Mouse (Mus musculus): ENCODE measurements around the gene Prdm16. TPM values are rescaled to one million over a fixed set of nuclear protein-coding genes. Genes with fewer than 3 reads are reported as not detected.

The Prdm16 gene
- total and polyA plus RNA-seq, 3 experiments: not detected

GRCm38 (mm10) chr4:154355408-154355807 lies 281.3 kb downstream of the Prdm16 start:
- no peaks in the 10 kb centered on the region for H3K27me3 ChIP-seq (replicated peaks)
- H3K36me3 ChIP-seq (replicated peaks in 1 of 2; ENCODE audit: control insufficient read depth in 1 of 2, insufficient read depth in 1 of 2, low read length in 1 of 2): no peaks in the 10 kb centered on the region
- in situ Hi-C loops (cut with MboI; ENCODE audit: low pct_ligation_motif_present, low pct_unique_long_range_greater_than_20kb, low sequenced_read_pairs): no loop called here
- no peak overlapping the region for H3K27ac ChIP-seq (ENCODE audit: insufficient read depth, low read depth)
- H3K9ac ChIP-seq (ENCODE audit: insufficient read depth, low read depth): no peak overlapping the region
- peaks cover 86% of the 10 kb centered on the region for H3K9me3 ChIP-seq (replicated peaks; ENCODE audit: low read length)
- H3K4me3 ChIP-seq (replicated peaks in 1 of 3; ENCODE audit: low read depth in 2 of 3, low read length in 2 of 3, poor library complexity in 1 of 3): no peak overlapping the region
- no peaks in the 10 kb centered on the region for H3K79me2 ChIP-seq (replicated peaks; ENCODE audit: control insufficient read depth, extremely low read depth, insufficient read depth, poor library complexity, severe bottlenecking)
- no peak overlapping the region for H3K4me2 ChIP-seq (ENCODE audit: insufficient read depth, low read depth, poor library complexity, severe bottlenecking)
- no peaks in the 10 kb centered on the region for H3K4me1 ChIP-seq (ENCODE audit: control insufficient read depth in 1 of 2, insufficient read depth in 2 of 2)
- TF ChIP-seq TBP (conservative IDR thresholded peaks at IDR 0.05; ENCODE audit: low read depth, low read length) (no peak), E2F4 (IDR thresholded peaks at IDR 0.05; ENCODE audit: insufficient replicate concordance, low read depth, low read length) (no peak), HCFC1 (IDR thresholded peaks at IDR 0.05; ENCODE audit: low read depth, low read length) (no peak), CTCF (conservative IDR thresholded peaks at IDR 0.05 in 1 of 2, IDR thresholded peaks at IDR 0.05 in 1 of 2; ENCODE audit: low read depth in 2 of 2, low read length in 2 of 2) (no peak)
- dilution Hi-C loops (cut with MboI; ENCODE audit: extremely low pct_ligation_motif_present, extremely low pct_unique_long_range_greater_than_20kb, low sequenced_read_pairs): no loop called here
- DNase-seq (ENCODE audit: extremely low read depth): no peak

- no peak for DNase-seq (ENCODE audit: extremely low read depth)
- H3K79me2 ChIP-seq (replicated peaks; ENCODE audit: control insufficient read depth, extremely low read depth, insufficient read depth, poor library complexity, severe bottlenecking): no peaks in the 10 kb centered on the region
- in situ Hi-C loops (cut with MboI; ENCODE audit: low pct_ligation_motif_present, low pct_unique_long_range_greater_than_20kb, low sequenced_read_pairs): no loop called here
- no peaks in the 10 kb centered on the region for H3K36me3 ChIP-seq (replicated peaks in 1 of 2; ENCODE audit: control insufficient read depth in 1 of 2, insufficient read depth in 1 of 2, low read length in 1 of 2)
- H3K27me3 ChIP-seq (replicated peaks): no peaks in the 10 kb centered on the region
- H3K4me1 ChIP-seq (ENCODE audit: control insufficient read depth in 1 of 2, insufficient read depth in 2 of 2): no peaks in the 10 kb centered on the region
- no peak overlapping the region for H3K9ac ChIP-seq (ENCODE audit: insufficient read depth, low read depth)
- no peak overlapping the region for H3K4me2 ChIP-seq (ENCODE audit: insufficient read depth, low read depth, poor library complexity, severe bottlenecking)
- dilution Hi-C loops (cut with MboI; ENCODE audit: extremely low pct_ligation_motif_present, extremely low pct_unique_long_range_greater_than_20kb, low sequenced_read_pairs): no loop called here
- H3K27ac ChIP-seq (ENCODE audit: insufficient read depth, low read depth): no peak overlapping the region
- H3K4me3 ChIP-seq (replicated peaks in 1 of 3; ENCODE audit: low read depth in 2 of 3, low read length in 2 of 3, poor library complexity in 1 of 3): no peak overlapping the region
- peaks cover 84% of the 10 kb centered on the region for H3K9me3 ChIP-seq (replicated peaks; ENCODE audit: low read length)
- TF ChIP-seq SIN3A (IDR thresholded peaks at IDR 0.05; ENCODE audit: low read length) (no peak), POLR2AphosphoS2 (IDR thresholded peaks at IDR 0.05; ENCODE audit: low read depth, low read length) (no peak), MEF2A (IDR thresholded peaks at IDR 0.05; ENCODE audit: borderline replicate concordance, low read depth, low read length) (no peak), KAT2A (IDR thresholded peaks at IDR 0.05; ENCODE audit: insufficient replicate concordance, low read length) (no peak), E2F4 (IDR thresholded peaks at IDR 0.05; ENCODE audit: insufficient replicate concordance, low read depth, low read length) (no peak), RCOR1 (conservative IDR thresholded peaks at IDR 0.05; ENCODE audit: low read depth, low read length) (no peak), PAX5 (IDR thresholded peaks at IDR 0.05; ENCODE audit: low read length) (no peak), USF1 (IDR thresholded peaks at IDR 0.05; ENCODE audit: low read depth, low read length) (no peak), NELFE (IDR thresholded peaks at IDR 0.05; ENCODE audit: low read depth, low read length) (no peak), MXI1 (IDR thresholded peaks at IDR 0.05; ENCODE audit: low read depth, low read length) (no peak), MAFK (IDR thresholded peaks at IDR 0.05; ENCODE audit: insufficient replicate concordance, low read length) (no peak), MAX (IDR thresholded peaks at IDR 0.05; ENCODE audit: low read length) (no peak)
These were observed 284.4 kb downstream of the Prdm16 start for GRCm38 (mm10) chr4:154352246-154352645.
